Mouse (Mus musculus): ENCODE measurements at regions not wholly inside any gene's neighbourhood (a gene's known extent, or its start where the extent isn't known, plus 50 kb on each side); places are given as distances from the start of the nearest gene placed in this dataset.
A peak's percentile ranks its signal among the peaks of the same experiment; 100 is the strongest.

DNA sequence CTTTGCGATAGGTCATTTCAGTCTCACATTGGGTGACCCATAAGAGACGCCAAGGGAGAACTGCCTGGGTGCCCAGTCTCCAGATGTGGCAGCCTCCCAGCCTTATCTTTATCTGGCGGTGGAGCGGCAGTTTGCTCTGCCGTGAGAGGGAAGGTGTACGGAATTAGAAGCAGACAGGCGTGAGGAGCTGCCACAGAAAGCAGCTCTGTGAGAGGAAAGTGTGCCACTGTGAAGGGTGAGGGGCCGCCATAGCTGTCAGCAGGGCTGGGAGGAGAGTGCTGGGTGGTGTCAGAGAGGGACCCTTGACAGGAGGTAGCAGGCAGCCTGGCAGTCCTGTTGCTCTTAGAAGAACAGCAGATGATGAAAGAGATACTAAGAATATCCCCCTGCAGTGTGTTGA is 375.0 kb downstream of the Cdh26 start:
- DNase-seq (ENCODE audit: low read depth) = no peak

GRCm38 (mm10) chr2:178821552-178821951 is 391.2 kb downstream of the Cdh26 start:
- no peak for DNase-seq (ENCODE audit: low read depth)

- DNase-seq (ENCODE audit: low read depth) = no peak
Measured at GRCm38 (mm10) chr2:178830313-178830712, 400.0 kb downstream of the Cdh26 start.

GRCm38 (mm10) chr2:178834986-178835385 is 404.7 kb downstream of the Cdh26 start:
- no peak for DNase-seq (ENCODE audit: low read depth)

DNA sequence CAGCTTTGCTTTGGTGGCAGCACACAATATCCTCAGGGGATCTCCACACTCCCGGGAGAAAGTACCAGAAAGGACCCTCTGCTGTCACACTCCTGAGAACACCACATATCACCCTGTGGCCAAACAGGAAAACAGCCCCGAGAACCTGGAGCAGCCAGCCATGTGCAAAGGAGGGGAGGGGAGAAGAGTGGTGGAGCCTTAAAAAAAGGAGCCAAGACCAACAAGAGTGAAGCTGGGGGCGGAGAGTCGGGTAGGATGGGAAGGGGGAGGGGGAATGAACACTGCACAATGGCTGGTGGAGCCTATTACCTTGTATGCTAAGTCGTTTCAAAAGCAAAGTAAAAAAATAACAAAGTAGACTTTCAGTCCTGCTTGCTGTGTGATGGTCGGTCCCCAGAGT is 408.2 kb downstream of the Cdh26 start:
- DNase-seq (ENCODE audit: low read depth) = no peak

- no peak for DNase-seq (ENCODE audit: low read depth)
Measured at GRCm38 (mm10) chr2:178840975-178841374, 410.6 kb downstream of the Cdh26 start.

DNA sequence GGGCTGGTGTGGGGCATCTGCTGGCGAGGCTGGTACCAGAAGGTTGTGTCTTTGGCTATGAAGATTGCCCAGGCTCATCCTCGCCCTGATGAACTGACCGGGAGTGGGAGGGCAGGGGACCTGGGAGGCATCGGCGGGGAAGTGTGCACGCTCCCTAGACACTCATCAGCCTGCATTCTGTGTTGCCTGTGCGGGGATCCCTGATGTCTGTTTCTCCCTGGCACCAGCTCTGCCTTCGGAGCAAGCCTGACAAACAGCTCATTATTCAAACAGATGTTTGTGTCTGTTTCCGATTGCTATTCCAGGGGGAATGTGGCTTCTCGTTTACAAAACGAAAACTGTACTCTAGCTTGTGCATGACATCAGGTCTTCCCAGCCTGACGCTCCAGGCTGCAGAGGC is 412.3 kb downstream of the Cdh26 start:
- no peak for DNase-seq (ENCODE audit: low read depth)

DNA sequence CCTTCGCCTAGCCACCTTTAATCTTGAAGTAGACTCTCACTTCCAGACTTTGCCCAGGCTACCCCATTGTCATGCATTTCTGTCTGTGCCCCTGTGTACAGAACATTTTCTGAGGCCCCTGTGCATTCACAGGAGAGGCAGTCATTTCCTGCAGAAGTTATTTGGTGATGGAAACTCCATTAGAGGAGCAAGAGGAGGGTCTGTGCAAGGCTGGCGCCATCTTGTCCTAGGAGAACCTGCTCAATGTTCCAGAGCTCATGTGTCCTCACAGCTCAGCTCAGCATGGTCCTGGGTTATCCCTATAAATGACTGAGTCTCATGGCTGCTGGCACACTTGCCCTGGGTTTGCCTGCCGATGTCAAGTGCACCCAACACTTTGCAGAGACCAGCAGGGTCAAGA is 413.1 kb downstream of the Cdh26 start:
- DNase-seq (ENCODE audit: low read depth) = no peak

DNA sequence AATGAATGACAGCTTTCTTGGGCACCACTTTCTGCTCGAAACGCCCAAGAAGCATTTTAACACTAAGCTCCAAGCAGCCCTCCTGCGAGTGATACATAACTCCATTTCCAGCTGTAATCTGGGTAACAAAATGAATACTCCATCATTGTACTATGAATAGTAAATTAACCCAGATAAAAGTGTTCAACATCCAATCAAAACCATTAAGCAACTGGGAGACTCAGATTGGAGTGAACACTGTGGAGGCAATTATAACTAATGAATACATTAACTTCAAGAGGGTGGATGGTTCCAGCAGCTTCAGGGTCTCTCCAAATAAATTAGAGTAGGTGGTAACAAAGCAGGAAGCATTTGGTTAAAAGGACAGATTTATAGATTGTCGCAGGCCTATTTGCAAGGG is 414.2 kb downstream of the Cdh26 start:
- no peak for DNase-seq (ENCODE audit: low read depth)

- no peak for DNase-seq (ENCODE audit: low read depth)
Measured at GRCm38 (mm10) chr2:178850320-178850719, 420.0 kb downstream of the Cdh26 start.

- no peak for DNase-seq (ENCODE audit: low read depth)
Measured at GRCm38 (mm10) chr2:178850769-178851168, 420.4 kb downstream of the Cdh26 start.

DNA sequence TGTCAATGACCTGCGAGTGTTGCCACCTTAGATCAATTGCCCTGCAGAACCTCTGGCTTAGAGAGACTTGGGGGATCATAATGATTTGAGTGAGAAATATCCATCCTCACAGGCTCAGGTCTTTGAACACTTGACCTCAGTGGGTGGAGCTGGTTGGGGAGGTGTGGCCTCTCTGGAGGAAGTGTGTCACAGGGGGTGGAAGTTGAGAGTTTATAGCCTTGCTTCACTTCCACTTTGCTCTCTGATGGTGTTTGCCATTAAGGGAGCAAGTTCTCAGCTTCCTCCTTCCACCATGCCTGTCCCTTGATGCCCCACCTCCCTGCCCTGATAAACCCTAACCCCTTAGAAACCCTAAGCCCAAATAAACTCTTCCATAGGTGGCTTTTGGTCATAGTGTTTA is 423.7 kb downstream of the Cdh26 start:
- DNase-seq (ENCODE audit: low read depth) = no peak

DNA sequence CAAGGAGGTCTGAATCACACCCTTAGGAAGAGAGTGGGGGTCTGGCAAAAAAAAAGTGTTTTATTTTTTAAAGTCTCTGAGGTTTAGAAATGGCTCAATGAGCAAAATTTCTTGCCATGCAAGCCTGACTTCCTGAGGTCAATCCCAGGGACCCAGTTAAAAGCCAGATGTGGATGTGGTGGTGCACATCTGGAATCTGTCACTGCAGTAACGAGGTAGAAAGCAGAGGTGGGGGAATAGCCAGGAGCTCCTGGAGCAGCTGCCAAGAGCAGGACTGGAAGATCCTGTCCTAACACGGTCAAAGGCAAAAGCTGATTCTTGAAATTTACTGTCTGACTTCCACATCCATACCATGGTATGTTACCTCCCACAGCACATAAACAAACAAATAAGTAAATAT is 424.4 kb downstream of the Cdh26 start:
- no peak for DNase-seq (ENCODE audit: low read depth)

- no peak for DNase-seq (ENCODE audit: low read depth)
Measured at GRCm38 (mm10) chr2:178862620-178863019, 432.3 kb downstream of the Cdh26 start.

GRCm38 (mm10) chr2:178867086-178867485 is 436.8 kb downstream of the Cdh26 start:
- DNase-seq (ENCODE audit: low read depth) = peak; percentile 12

DNA sequence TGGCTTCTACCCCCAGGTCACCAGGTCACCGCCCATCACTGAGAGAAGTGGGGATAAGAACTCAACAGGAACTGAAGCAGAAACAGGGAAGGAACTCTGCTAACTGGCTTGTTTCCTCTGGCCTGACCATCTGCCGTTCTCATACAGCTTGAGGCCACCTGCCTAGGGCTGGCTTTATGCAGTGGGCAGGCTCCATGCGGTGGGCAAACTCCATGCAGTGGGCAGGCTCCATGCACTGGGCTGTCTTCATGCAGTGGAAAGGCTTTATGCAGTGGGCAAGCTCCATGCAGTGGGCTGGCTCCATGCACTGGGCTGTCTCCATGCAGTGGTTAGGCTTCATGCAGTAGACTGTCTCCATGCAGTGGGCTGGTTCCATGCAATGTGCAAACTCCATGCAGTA is 438.8 kb downstream of the Cdh26 start:
- DNase-seq (ENCODE audit: low read depth) = no peak

DNA sequence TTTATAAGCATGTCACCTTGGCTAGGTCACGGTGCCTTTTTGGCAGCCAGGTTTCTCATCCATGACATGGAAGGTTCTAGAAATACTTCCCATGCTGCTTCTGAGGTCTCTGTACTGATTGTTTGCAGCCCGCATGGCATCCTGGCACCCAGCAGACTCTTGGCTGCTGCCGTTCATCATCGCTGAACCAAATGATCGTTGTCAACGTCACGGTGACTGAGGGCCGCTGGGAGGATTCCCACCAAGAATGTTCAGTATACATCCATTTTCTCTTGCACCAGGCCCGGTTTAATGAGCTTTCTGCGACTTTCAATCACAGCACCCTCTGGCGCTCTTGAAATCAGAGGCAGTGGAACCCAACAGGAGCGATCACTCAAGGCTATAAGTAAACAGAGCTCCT is 448.1 kb downstream of the Cdh26 start:
- DNase-seq (ENCODE audit: low read depth) = no peak

GRCm38 (mm10) chr2:178885686-178886085 is 455.4 kb downstream of the Cdh26 start:
- peak; percentile 8 for DNase-seq (ENCODE audit: low read depth)

GRCm38 (mm10) chr2:178888704-178889103 is 458.4 kb downstream of the Cdh26 start:
- no peak for DNase-seq (ENCODE audit: low read depth)

- no peak for DNase-seq (ENCODE audit: low read depth)
Measured at GRCm38 (mm10) chr2:178902397-178902796, 472.1 kb downstream of the Cdh26 start.

DNA sequence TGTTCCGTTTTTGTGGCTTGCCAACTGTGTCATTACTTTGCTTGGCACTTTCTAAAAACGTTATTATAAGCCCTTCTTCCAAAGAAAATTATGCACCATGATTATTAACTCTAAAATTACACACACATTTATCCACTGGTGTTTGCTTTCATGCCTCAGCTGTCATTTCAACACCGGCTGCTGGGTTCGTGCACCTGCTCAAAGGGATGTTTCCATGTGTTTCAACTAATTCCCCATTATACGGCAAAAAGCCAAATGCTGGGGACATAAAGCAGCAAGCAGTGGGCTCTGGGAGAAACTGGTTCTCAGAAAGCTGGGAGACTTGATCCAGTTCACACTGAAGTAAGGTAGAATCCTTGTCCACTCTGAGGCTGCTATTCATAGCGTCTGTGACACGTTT is 479.0 kb downstream of the Cdh26 start:
- no peak for DNase-seq (ENCODE audit: low read depth)

DNA sequence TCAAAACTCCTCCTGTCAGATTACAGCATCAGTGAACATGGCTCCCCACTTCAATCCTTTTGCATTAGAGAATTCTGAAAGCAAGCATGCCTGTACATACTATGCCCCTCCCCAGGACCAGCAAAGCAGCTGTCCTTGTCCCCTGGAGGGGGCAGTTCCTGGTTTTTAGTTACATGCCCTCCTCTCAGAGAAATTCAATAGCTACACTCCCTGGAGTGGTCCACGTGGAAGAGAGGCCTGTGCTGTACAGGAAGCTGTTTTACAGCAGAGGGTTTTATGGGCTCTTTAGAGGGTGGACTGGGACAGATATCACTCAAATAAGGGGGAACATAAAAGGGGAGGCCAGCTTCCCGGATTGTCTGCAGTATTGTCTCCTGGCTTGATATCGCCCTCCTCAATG is 481.3 kb downstream of the Cdh26 start:
- DNase-seq (ENCODE audit: low read depth) = no peak

- no peak for DNase-seq (ENCODE audit: low read depth)
Measured at GRCm38 (mm10) chr2:178916316-178917033, 486.1 kb downstream of the Cdh26 start.

GRCm38 (mm10) chr2:178924456-178925115 is 494.3 kb downstream of the Cdh26 start:
- DNase-seq (ENCODE audit: low read depth) = no peak

Data from c-Kit-positive CD71-negative TER-119-negative erythroid progenitor cells, embryonic 14.5 days (primary cell).